Mouse (Mus musculus) cerebral cortex, adult 2 months (tissue): Measurements from ENCODE around the gene Slc44a3.

ENCODE experiments used
- WGBS: fragments of 180-500 bp; shearing (Covaris S2); methylation state at CpG from one replicate; pipeline ENCODE4 v1.1.7; 2018; 5-methylcytosine and 5-hydroxymethylcytosine counted together

The Slc44a3 gene

DNA sequence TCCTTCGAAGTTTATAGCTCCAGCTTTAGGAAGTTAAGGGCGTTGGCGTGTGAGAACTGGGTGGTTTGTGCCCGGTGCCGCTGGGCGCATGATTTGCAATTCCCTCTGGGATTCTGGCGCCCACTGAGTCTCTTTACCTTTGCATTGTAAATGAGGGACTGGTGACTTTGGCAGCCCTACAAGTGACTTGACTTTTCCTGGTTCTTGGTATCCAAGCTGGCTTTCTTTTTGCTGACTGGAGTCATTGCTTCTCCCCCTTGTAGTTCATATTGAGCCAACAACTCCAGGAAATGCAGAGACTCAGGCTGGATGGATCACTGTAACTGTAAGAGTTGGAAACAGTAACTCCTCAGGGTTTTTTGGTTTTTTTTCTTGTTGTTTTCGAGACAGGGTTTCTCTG is 104.0 kb downstream of the Slc44a3 start:
- 11% methylated on average over 8 of the region's 8 CpGs for WGBS

DNA sequence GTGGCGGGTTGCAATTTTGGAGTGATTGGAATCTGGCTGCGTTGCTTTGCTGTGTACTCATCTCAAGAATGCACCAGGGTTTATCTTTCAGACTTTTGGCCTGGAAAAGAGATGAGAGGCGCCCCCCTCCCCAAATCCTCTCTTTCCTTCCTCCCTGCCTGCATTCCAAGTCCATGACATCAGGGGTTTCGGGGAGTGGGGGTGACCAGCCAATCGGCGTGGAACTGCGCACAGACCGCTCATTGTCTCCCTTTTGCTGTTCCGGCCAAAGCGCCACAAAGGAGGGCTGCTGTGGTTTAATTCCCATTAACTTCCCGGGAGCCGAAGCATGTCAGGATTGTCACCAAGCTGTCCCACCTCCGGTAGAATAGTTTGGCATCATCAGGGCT is 104.7 kb downstream of the Slc44a3 start:
- 2% methylated on average over 13 of the region's 13 CpGs for WGBS

GRCm38 (mm10) chr3:121426621-121427519 is 105.3 kb downstream of the Slc44a3 start:
- WGBS = under 1% methylated on average over 91 of the region's 93 CpGs

GRCm38 (mm10) chr3:121425861-121426620 is 106.2 kb downstream of the Slc44a3 start, which contains the start of gene Cnn3:
Gene Cnn3, plus strand, starts transcription at chr3:121426497.
- WGBS = 1% methylated on average over 66 of the region's 66 CpGs

GRCm38 (mm10) chr3:121422405-121422804 is 109.8 kb downstream of the Slc44a3 start:
- 82% methylated on average over 8 of the region's 8 CpGs for WGBS

- 88% methylated on average over 9 of the region's 9 CpGs for WGBS
Measured at GRCm38 (mm10) chr3:121418850-121419435, 113.3 kb downstream of the Slc44a3 start.

- WGBS = 68% methylated on average over 6 of the region's 6 CpGs
Measured at GRCm38 (mm10) chr3:121418251-121418601, 114.0 kb downstream of the Slc44a3 start.

DNA sequence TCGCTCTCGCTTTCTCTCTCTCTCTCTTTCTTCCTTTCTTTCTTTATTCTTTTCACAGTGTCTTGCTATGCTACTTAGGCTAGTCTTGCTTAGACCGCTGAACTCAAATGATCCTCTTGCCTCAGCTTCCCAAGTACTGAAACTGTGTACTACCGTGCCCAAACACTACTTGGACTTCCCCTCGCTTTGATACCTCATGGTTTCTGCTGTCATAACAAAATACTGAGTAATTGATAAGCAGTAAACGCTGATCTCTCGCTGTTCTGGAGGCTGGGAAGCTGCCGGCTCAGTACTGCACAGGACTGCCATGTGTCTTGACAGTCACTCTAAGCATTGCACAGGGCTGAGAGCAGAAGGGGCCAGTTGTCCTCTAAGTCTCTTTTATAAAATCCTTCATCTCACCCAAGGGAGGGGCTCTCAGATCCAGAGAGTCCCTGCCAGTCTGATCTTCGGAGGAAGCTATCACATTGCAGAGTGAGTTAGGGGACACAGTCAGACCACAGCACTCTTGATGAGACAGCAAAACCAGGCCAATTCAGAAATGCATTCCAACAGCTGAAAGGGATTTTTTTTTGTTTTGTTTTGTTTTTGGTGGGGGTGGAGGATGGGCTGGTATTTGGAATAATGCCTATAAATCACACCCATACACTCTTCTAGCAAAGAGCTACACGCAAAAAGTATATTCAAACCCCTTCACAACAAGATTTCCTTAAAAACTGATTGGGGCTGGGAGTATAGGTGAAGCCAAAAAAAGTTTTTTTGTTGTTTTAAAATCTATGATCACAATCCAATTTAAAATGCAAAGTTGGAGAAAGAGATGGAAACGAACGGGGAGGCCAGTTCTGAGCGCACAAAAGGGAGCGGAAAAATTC is 114.6 kb downstream of the Slc44a3 start:
- WGBS = 75% methylated on average over 14 of the region's 14 CpGs

DNA sequence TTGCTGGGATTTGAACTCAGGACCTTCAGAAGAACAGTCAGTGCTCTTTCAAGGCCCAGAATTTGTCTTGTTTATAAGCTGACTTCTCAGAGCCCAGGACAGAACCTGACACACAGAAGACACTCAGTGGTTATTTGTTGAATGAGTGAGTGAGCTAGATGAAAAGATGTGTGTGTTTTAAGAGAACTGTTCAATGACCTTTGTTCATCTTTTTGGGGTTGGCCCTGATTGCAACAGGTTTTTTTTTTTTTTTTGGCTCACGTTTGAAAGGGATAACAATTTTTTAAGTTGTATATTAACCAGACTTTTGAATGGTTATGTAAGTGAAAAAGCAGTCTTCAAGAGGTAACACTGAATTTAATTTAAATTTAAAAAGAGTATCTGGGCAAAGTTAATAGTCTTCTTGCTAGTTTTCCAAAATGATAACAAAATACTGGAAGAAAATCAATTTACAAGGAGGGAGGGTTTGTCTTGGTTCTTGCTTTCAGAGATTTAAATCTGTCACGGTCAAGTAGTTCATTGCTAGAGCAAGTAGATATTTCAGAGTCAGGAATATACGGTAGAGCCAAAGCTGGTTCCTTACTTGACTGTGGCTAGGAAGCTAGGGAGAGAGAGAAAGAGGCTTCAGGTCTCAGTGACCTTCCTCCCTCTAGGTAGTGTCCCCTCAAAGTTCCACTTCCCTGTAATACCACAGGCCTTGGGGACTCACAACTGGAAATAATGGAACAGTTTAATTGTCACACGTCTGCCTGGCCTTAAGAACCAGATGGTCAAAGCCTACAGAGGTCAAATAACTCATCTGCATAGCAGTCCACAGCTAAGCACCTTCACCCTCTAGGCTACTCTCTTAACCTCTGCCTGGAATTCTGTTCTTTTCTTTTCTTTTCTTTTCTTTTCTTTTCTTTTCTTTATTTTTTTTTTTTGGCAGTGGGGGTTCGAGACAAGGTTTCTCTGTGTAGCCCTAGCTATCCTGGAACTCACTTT is 115.7 kb downstream of the Slc44a3 start:
- WGBS = 91% methylated on average over 5 of the region's 5 CpGs

DNA sequence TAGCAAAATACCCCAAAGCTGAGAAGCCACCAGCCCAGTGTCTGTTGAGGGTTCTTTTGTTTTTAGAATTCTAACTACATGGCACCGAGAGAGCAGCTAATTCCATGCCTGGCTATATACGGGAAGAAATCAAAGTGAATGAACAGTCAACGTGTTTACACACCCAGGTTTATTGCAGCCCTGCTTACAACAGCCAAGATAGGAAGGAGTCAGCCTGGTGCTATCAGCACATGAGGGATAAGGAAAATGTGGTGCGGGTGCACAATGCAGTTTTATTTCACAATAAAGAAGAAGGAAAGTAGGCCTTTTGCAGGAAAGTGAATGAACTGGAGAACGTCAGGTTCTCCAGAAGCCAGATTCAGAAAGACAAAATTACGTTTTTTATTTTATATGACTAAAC is 120.8 kb downstream of the Slc44a3 start:
- 88% methylated on average over 6 of the region's 6 CpGs for WGBS
